Mouse (Mus musculus): ENCODE measurements around the gene Sptssa.

- TF ChIP-seq POLR2A (IDR thresholded peaks at IDR 0.05; ENCODE audit: extremely low read depth, insufficient read depth, low read length) (no peak), CTCF (IDR thresholded peaks at IDR 0.05; ENCODE audit: low read depth, low read length) (no peak)
Observed at GRCm38 (mm10) chr12:54652346-54652745, 4.0 kb downstream of the Sptssa start.

All from liver, adult 2 months (tissue).